Mouse (Mus musculus): ENCODE measurements around the gene Rasa2. TPM values are rescaled to one million over a fixed set of nuclear protein-coding genes. Genes with fewer than 3 reads are reported as not detected.

The Rasa2 gene
- total and polyA plus RNA-seq, 2 experiments from 2014 or later, result 6.9 to 38.9 TPM

- TF ChIP-seq CTCF (IDR thresholded peaks at IDR 0.05; ENCODE audit: low read depth) (peak; percentile 97), EP300 (IDR thresholded peaks at IDR 0.05; ENCODE audit: low read depth) (no peak)
- no peak overlapping the region for H3K4me2 ChIP-seq (ENCODE audit: low read depth, low read length)
- ATAC-seq (ENCODE audit: insufficient read depth, low read depth) (peak; percentile 89), DNase-seq (ENCODE audit: low spot score) (peak; percentile 90)
- WGBS, result 26% methylated on average over 5 of the region's 5 CpGs
- no peak overlapping the region for H3K4me3 ChIP-seq (ENCODE audit: low read depth, low read length)
- H3K27me3 ChIP-seq (ENCODE audit: control insufficient read depth, insufficient read depth, low read length), result no peaks in the 10 kb centered on the region
- H3K9ac ChIP-seq (replicated peaks; ENCODE audit: low read depth, low read length), result no peak overlapping the region
- no peaks in the 10 kb centered on the region for H3K9me3 ChIP-seq (replicated peaks; ENCODE audit: control insufficient read depth, low read length)
- no peaks in the 10 kb centered on the region for H3K36me3 ChIP-seq (replicated peaks; ENCODE audit: control insufficient read depth, insufficient read depth, low read length)
- 0 out of 2 replicates have a peak overlapping the region, but pooled peaks have one; percentile 22 for H3K27ac ChIP-seq (ENCODE audit: low read depth)
- H3K4me1 ChIP-seq (ENCODE audit: control insufficient read depth, insufficient read depth), result no peaks in the 10 kb centered on the region
Measured at GRCm38 (mm10) chr9:96675071-96675762, 43.8 kb upstream of the Rasa2 start.

DNA sequence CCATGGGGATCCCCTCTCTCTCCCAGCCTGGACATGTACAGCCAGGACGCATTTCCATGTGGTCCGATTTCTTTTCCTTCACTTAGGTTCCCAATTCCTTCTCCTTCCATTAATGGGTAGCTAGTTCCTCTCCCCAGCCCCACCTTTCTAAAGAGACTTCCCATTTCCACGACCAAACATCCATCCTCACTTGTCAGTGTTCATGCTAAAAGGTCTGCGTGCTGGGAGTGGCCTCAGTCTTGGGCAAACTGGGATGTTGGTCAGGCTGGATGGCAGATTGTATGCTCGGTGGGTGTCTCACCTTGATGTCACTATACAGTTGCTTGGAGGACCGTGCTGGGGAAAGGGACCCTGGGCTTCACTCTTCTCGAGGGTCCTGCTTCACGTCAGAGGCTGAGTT, 42.9 kb upstream of the Rasa2 start:
- no peak for TF ChIP-seq EP300 (IDR thresholded peaks at IDR 0.05; ENCODE audit: low read depth)
- no peak for TF ChIP-seq CTCF (IDR thresholded peaks at IDR 0.05; ENCODE audit: low read depth)
- Histone ChIP-seq H3K36me3 (replicated peaks; ENCODE audit: control insufficient read depth, insufficient read depth, low read length) (no peaks in the 10 kb centered on the region), H3K4me1 (ENCODE audit: control insufficient read depth, insufficient read depth) (no peaks in the 10 kb centered on the region), H3K27ac (ENCODE audit: low read depth) (no peak overlapping the region), H3K9me3 (replicated peaks; ENCODE audit: control insufficient read depth, low read length) (no peaks in the 10 kb centered on the region), H3K4me3 (ENCODE audit: low read depth, low read length) (no peak overlapping the region), H3K4me2 (ENCODE audit: low read depth, low read length) (no peak overlapping the region), H3K9ac (replicated peaks; ENCODE audit: low read depth, low read length) (no peak overlapping the region), H3K27me3 (ENCODE audit: control insufficient read depth, insufficient read depth, low read length) (no peaks in the 10 kb centered on the region)
- WGBS, result 85% methylated on average over 8 of the region's 8 CpGs
- no peak for DNase-seq (ENCODE audit: low spot score)
- ATAC-seq (ENCODE audit: insufficient read depth, low read depth), result no peak

GRCm38 (mm10) chr9:96672466-96672865, 41.0 kb upstream of the Rasa2 start:
- 64% methylated on average over 2 of the region's 2 CpGs for WGBS
- DNase-seq (ENCODE audit: low spot score) (no peak), ATAC-seq (ENCODE audit: insufficient read depth, low read depth) (no peak)
- no peaks in the 10 kb centered on the region for H3K36me3 ChIP-seq (replicated peaks; ENCODE audit: control insufficient read depth, insufficient read depth, low read length)
- H3K4me1 ChIP-seq (ENCODE audit: control insufficient read depth, insufficient read depth), result no peaks in the 10 kb centered on the region
- H3K4me3 ChIP-seq (ENCODE audit: low read depth, low read length), result no peak overlapping the region
- TF ChIP-seq EP300 (IDR thresholded peaks at IDR 0.05; ENCODE audit: low read depth) (no peak), CTCF (IDR thresholded peaks at IDR 0.05; ENCODE audit: low read depth) (no peak)
- no peak overlapping the region for H3K9ac ChIP-seq (replicated peaks; ENCODE audit: low read depth, low read length)
- H3K9me3 ChIP-seq (replicated peaks; ENCODE audit: control insufficient read depth, low read length), result no peaks in the 10 kb centered on the region
- H3K4me2 ChIP-seq (ENCODE audit: low read depth, low read length), result no peak overlapping the region
- no peaks in the 10 kb centered on the region for H3K27me3 ChIP-seq (ENCODE audit: control insufficient read depth, insufficient read depth, low read length)
- no peak overlapping the region for H3K27ac ChIP-seq (ENCODE audit: low read depth)

GRCm38 (mm10) chr9:96671249-96671648, 39.8 kb upstream of the Rasa2 start:
- 93% methylated on average over 12 of the region's 12 CpGs for WGBS
- TF ChIP-seq EP300 (IDR thresholded peaks at IDR 0.05; ENCODE audit: low read depth) (no peak), CTCF (IDR thresholded peaks at IDR 0.05; ENCODE audit: low read depth) (no peak)
- H3K4me3 ChIP-seq (ENCODE audit: low read depth, low read length), result no peak overlapping the region
- DNase-seq (ENCODE audit: low spot score), result no peak
- H3K4me1 ChIP-seq (ENCODE audit: control insufficient read depth, insufficient read depth), result no peaks in the 10 kb centered on the region
- H3K36me3 ChIP-seq (replicated peaks; ENCODE audit: control insufficient read depth, insufficient read depth, low read length), result no peaks in the 10 kb centered on the region
- no peak overlapping the region for H3K4me2 ChIP-seq (ENCODE audit: low read depth, low read length)
- H3K27ac ChIP-seq (ENCODE audit: low read depth), result no peak overlapping the region
- no peaks in the 10 kb centered on the region for H3K27me3 ChIP-seq (ENCODE audit: control insufficient read depth, insufficient read depth, low read length)
- no peak for ATAC-seq (ENCODE audit: insufficient read depth, low read depth)
- no peak overlapping the region for H3K9ac ChIP-seq (replicated peaks; ENCODE audit: low read depth, low read length)
- H3K9me3 ChIP-seq (replicated peaks; ENCODE audit: control insufficient read depth, low read length), result no peaks in the 10 kb centered on the region

- Histone ChIP-seq H3K4me2 (ENCODE audit: low read depth, low read length) (peak overlapping the region; percentile 59), H3K27ac (ENCODE audit: low read depth) (peak overlapping the region; percentile 36; the same call in 1 of the 2 replicates), H3K27me3 (ENCODE audit: control insufficient read depth, insufficient read depth, low read length) (no peaks in the 10 kb centered on the region), H3K9me3 (replicated peaks; ENCODE audit: control insufficient read depth, low read length) (no peaks in the 10 kb centered on the region), H3K36me3 (replicated peaks; ENCODE audit: control insufficient read depth, insufficient read depth, low read length) (no peaks in the 10 kb centered on the region), H3K9ac (replicated peaks; ENCODE audit: low read depth, low read length) (no peak overlapping the region), H3K4me1 (ENCODE audit: control insufficient read depth, insufficient read depth) (no peaks in the 10 kb centered on the region), H3K4me3 (ENCODE audit: low read depth, low read length) (peak overlapping the region; percentile 29)
- TF ChIP-seq CTCF (IDR thresholded peaks at IDR 0.05; ENCODE audit: low read depth) (peak; percentile 95), EP300 (IDR thresholded peaks at IDR 0.05; ENCODE audit: low read depth) (no peak)
- peak; percentile 97 for DNase-seq (ENCODE audit: low spot score)
- ATAC-seq (ENCODE audit: insufficient read depth, low read depth), result peak; percentile 100
- WGBS, result 1% methylated on average over 15 of the region's 15 CpGs
Measured at GRCm38 (mm10) chr9:96669877-96670276, 38.5 kb upstream of the Rasa2 start.

GRCm38 (mm10) chr9:96668628-96669027, 37.2 kb upstream of the Rasa2 start:
- Histone ChIP-seq H3K36me3 (replicated peaks; ENCODE audit: control insufficient read depth, insufficient read depth, low read length) (no peaks in the 10 kb centered on the region), H3K4me1 (ENCODE audit: control insufficient read depth, insufficient read depth) (no peaks in the 10 kb centered on the region), H3K9ac (replicated peaks; ENCODE audit: low read depth, low read length) (no peak overlapping the region), H3K4me3 (ENCODE audit: low read depth, low read length) (no peak overlapping the region), H3K9me3 (replicated peaks; ENCODE audit: control insufficient read depth, low read length) (no peaks in the 10 kb centered on the region), H3K27me3 (ENCODE audit: control insufficient read depth, insufficient read depth, low read length) (no peaks in the 10 kb centered on the region), H3K4me2 (ENCODE audit: low read depth, low read length) (no peak overlapping the region), H3K27ac (ENCODE audit: low read depth) (no peak overlapping the region)
- TF ChIP-seq CTCF (IDR thresholded peaks at IDR 0.05; ENCODE audit: low read depth) (peak; percentile 77), EP300 (IDR thresholded peaks at IDR 0.05; ENCODE audit: low read depth) (no peak)
- 38% methylated on average over 5 of the region's 5 CpGs for WGBS
- ATAC-seq (ENCODE audit: insufficient read depth, low read depth) (peak; percentile 45), DNase-seq (ENCODE audit: low spot score) (peak; percentile 68)

All from heart, postnatal 0 days (tissue).